Mouse (Mus musculus): ENCODE measurements around the gene Atcay. TPM values are rescaled to one million over a fixed set of nuclear protein-coding genes. Genes with fewer than 3 reads are reported as not detected.
A peak's percentile ranks its signal among the peaks of the same experiment; 100 is the strongest.

Gene Atcay
- total and polyA plus RNA-seq, 3 experiments: 0.06 to 0.08 TPM; not detected in 1

- Histone ChIP-seq H3K27me3 (replicated peaks) (peaks cover 16% of the 10 kb centered on the region), H3K27ac (ENCODE audit: insufficient read depth, low read depth) (no peak within 1 kb of the TSS), H3K4me2 (ENCODE audit: insufficient read depth, low read depth, poor library complexity, severe bottlenecking) (peak within 1 kb of the TSS; percentile 76), H3K9ac (ENCODE audit: insufficient read depth, low read depth) (peak within 1 kb of the TSS; percentile 80), H3K36me3 (replicated peaks in 1 of 2; ENCODE audit: control insufficient read depth in 1 of 2, insufficient read depth in 1 of 2, low read length in 1 of 2) (peaks cover 0 to 33% of the 10 kb centered on the region in 2 experiments), H3K4me1 (ENCODE audit: control insufficient read depth in 1 of 2, insufficient read depth in 2 of 2) (peaks cover 14 to 17% of the 10 kb centered on the region in 2 experiments), H3K9me3 (replicated peaks; ENCODE audit: low read length) (no peaks in the 10 kb centered on the region), H3K79me2 (replicated peaks; ENCODE audit: control insufficient read depth, extremely low read depth, insufficient read depth, poor library complexity, severe bottlenecking) (no peaks in the 10 kb centered on the region), H3K4me3 (replicated peaks in 1 of 3; ENCODE audit: low read depth in 2 of 3, low read length in 2 of 3, poor library complexity in 1 of 3) (peak within 1 kb of the TSS; percentile 65 to 83 (median 73))
- DNase-seq (ENCODE audit: extremely low read depth): peak; percentile 97
- in situ Hi-C loops (cut with MboI; ENCODE audit: low pct_ligation_motif_present, low pct_unique_long_range_greater_than_20kb, low sequenced_read_pairs): no loop called here
- TF ChIP-seq ZNF384 (IDR thresholded peaks at IDR 0.05; ENCODE audit: low read depth, low read length) (no peak), POLR2AphosphoS2 (IDR thresholded peaks at IDR 0.05; ENCODE audit: low read depth, low read length) (0 out of 2 replicates have a peak, but pooled peaks have one; percentile 72), RCOR1 (conservative IDR thresholded peaks at IDR 0.05; ENCODE audit: low read depth, low read length) (no peak), HCFC1 (IDR thresholded peaks at IDR 0.05; ENCODE audit: low read depth, low read length) (0 out of 2 replicates have a peak, but pooled peaks have one; percentile 11), MAFK (IDR thresholded peaks at IDR 0.05; ENCODE audit: insufficient replicate concordance, low read length) (no peak), JUN (IDR thresholded peaks at IDR 0.05; ENCODE audit: insufficient read depth, low read depth, low read length) (no peak), TBP (conservative IDR thresholded peaks at IDR 0.05; ENCODE audit: low read depth, low read length) (0 out of 2 replicates have a peak, but pooled peaks have one; percentile 26), NRF1 (IDR thresholded peaks at IDR 0.05; ENCODE audit: low read depth, low read length) (peak; percentile 50; the same call in 1 of the 2 replicates), MYC (IDR thresholded peaks at IDR 0.05; ENCODE audit: low read depth, low read length) (peak; percentile 97), BHLHE40 (IDR thresholded peaks at IDR 0.05; ENCODE audit: low read depth, low read length) (peak; percentile 89), POLR2A (IDR thresholded peaks at IDR 0.05; ENCODE audit: low read depth, low read length) (peak; percentile 72), TCF12 (IDR thresholded peaks at IDR 0.05; ENCODE audit: low read depth, low read length) (peak; percentile 51; the same call in 1 of the 2 replicates), EP300 (IDR thresholded peaks at IDR 0.05; ENCODE audit: low read length) (no peak), NELFE (IDR thresholded peaks at IDR 0.05; ENCODE audit: low read depth, low read length) (peak; percentile 47; the same call in 1 of the 2 replicates), MAZ (IDR thresholded peaks at IDR 0.05; ENCODE audit: low read depth, low read length) (peak; percentile 38; the same call in 1 of the 2 replicates), MAX (IDR thresholded peaks at IDR 0.05; ENCODE audit: low read length) (peak; percentile 93), MEF2A (IDR thresholded peaks at IDR 0.05; ENCODE audit: borderline replicate concordance, low read depth, low read length) (no peak), ZKSCAN1 (IDR thresholded peaks at IDR 0.05; ENCODE audit: borderline replicate concordance, low read depth, low read length) (no peak), ELF1 (IDR thresholded peaks at IDR 0.05; ENCODE audit: low read depth, low read length) (peak; percentile 60), SMC3 (IDR thresholded peaks at IDR 0.05; ENCODE audit: low read depth, low read length) (no peak), USF2 (conservative IDR thresholded peaks at IDR 0.05; ENCODE audit: low read depth, low read length) (peak; percentile 66), SIN3A (IDR thresholded peaks at IDR 0.05; ENCODE audit: low read length) (peak; percentile 43; the same call in 1 of the 2 replicates), MXI1 (IDR thresholded peaks at IDR 0.05; ENCODE audit: low read depth, low read length) (peak; percentile 69; the same call in 1 of the 2 replicates), JUND (conservative IDR thresholded peaks at IDR 0.05; ENCODE audit: low read depth, low read length) (no peak), USF1 (IDR thresholded peaks at IDR 0.05; ENCODE audit: low read depth, low read length) (peak; percentile 63), ZC3H11A (IDR thresholded peaks at IDR 0.05; ENCODE audit: low read depth, low read length) (no peak), CHD1 (IDR thresholded peaks at IDR 0.05; ENCODE audit: low read depth, low read length) (no peak), E2F4 (IDR thresholded peaks at IDR 0.05; ENCODE audit: insufficient replicate concordance, low read depth, low read length) (no peak)
- dilution Hi-C loops (cut with MboI; ENCODE audit: extremely low pct_ligation_motif_present, extremely low pct_unique_long_range_greater_than_20kb, low sequenced_read_pairs): no loop called here
Observed at GRCm38 (mm10) chr10:81232580-81233225, 2.1 kb upstream of the Atcay start, which contains the start of gene Zfr2. Zfr2 (plus strand) TSS chr10:81233155.

Data from CH12.LX (cell line).